Mouse (Mus musculus): ENCODE measurements around the gene Ccnd3. TPM values are rescaled to one million over a fixed set of nuclear protein-coding genes. Genes with fewer than 3 reads are reported as not detected.

The Ccnd3 gene
- total and polyA plus RNA-seq, 3 experiments, result 143 to 568 TPM; not detected in 1

- TF ChIP-seq CHD1 (IDR thresholded peaks at IDR 0.05; ENCODE audit: low read depth, low read length) (no peak), KAT2A (conservative IDR thresholded peaks at IDR 0.05; ENCODE audit: low read depth, low read length) (no peak), MEF2A (IDR thresholded peaks at IDR 0.05; ENCODE audit: extremely low read depth, insufficient replicate concordance, low read depth, low read length, poor library complexity, severe bottlenecking) (no peak), GABPA (IDR thresholded peaks at IDR 0.05; ENCODE audit: low read depth, low read length) (no peak), POLR2A (IDR thresholded peaks at IDR 0.05; ENCODE audit: control insufficient read depth in 1 of 2, insufficient read depth in 1 of 2, low read depth in 1 of 2, low read length in 2 of 2, poor library complexity in 1 of 2) (no peak), UBTF (IDR thresholded peaks at IDR 0.05; ENCODE audit: borderline replicate concordance, insufficient read depth, low read depth, low read length) (no peak), ZNF384 (IDR thresholded peaks at IDR 0.05; ENCODE audit: low read depth, low read length) (peak; percentile 93), POLR2AphosphoS5 (IDR thresholded peaks at IDR 0.05; ENCODE audit: borderline replicate concordance, low read depth, low read length) (no peak), CHD2 (IDR thresholded peaks at IDR 0.05; ENCODE audit: low read length) (no peak), USF1 (IDR thresholded peaks at IDR 0.05; ENCODE audit: low read depth, low read length) (no peak), E2F4 (IDR thresholded peaks at IDR 0.05; ENCODE audit: borderline replicate concordance, low read depth, low read length) (no peak), MYB (IDR thresholded peaks at IDR 0.05; ENCODE audit: low read depth, low read length) (no peak), TAL1 (IDR thresholded peaks at IDR 0.05; ENCODE audit: low read length) (peak; percentile 86), EP300 (IDR thresholded peaks at IDR 0.05; ENCODE audit: low read depth in 1 of 2, low read length in 2 of 2) (peak; percentile 55 to 83), SIN3A (IDR thresholded peaks at IDR 0.05; ENCODE audit: low read length) (peak; percentile 98), ELF1 (IDR thresholded peaks at IDR 0.05; ENCODE audit: low read depth, low read length) (no peak), BHLHE40 (IDR thresholded peaks at IDR 0.05; ENCODE audit: borderline replicate concordance, low read depth, low read length) (no peak), ETS1 (IDR thresholded peaks at IDR 0.05; ENCODE audit: low read depth, low read length) (peak; percentile 99), HCFC1 (IDR thresholded peaks at IDR 0.05; ENCODE audit: low read depth, low read length) (peak; percentile 40; the same call in 1 of the 2 replicates), MAX (IDR thresholded peaks at IDR 0.05; ENCODE audit: low read length) (peak; percentile 38; the same call in 1 of the 2 replicates), RCOR1 (IDR thresholded peaks at IDR 0.05; ENCODE audit: low read depth, low read length) (peak; percentile 61; the same call in 1 of the 2 replicates), USF2 (IDR thresholded peaks at IDR 0.05; ENCODE audit: borderline replicate concordance in 1 of 2, insufficient read depth in 1 of 2, low read depth in 1 of 2, low read length in 2 of 2) (no peak)
Observed at GRCm38 (mm10) chr17:47535812-47536236, 31.0 kb downstream of the Ccnd3 start (continued).

DNA sequence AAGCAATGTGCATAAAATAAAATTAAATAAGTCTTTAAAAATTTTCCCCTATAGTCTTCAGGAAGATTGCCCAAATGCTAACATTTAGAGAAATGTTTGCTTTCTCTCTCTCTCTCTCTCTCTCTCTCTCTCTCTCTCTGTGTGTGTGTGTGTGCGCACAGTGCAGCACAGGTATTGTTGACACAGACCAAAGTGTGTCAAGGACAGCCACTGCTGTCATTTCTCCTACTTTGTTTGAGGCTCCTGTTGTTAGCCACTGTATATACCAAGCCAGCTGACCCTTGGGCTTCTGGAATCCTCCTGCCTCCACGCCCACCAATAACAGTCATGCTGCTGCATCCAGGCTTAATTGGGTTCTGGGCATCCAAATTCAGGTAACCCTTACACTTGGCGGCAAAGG is 33.2 kb downstream of the Ccnd3 start:
- H3K4me3 ChIP-seq (ENCODE audit: control insufficient read depth in 1 of 2, insufficient read depth in 1 of 2, low read depth in 2 of 2, low read length in 2 of 2), result no peak overlapping the region
- no peaks in the 10 kb centered on the region for H3K9me3 ChIP-seq (replicated peaks; ENCODE audit: insufficient read depth, low read length)
- no peak for TF ChIP-seq EP300 (IDR thresholded peaks at IDR 0.05; ENCODE audit: low read depth in 1 of 2, low read length in 2 of 2)
- no peak for TF ChIP-seq BHLHE40 (IDR thresholded peaks at IDR 0.05; ENCODE audit: borderline replicate concordance, low read depth, low read length)
- TF ChIP-seq SMC3 (IDR thresholded peaks at IDR 0.05; ENCODE audit: low read depth, low read length), result no peak
- no peak for TF ChIP-seq MYB (IDR thresholded peaks at IDR 0.05; ENCODE audit: low read depth, low read length)
- TF ChIP-seq USF1 (IDR thresholded peaks at IDR 0.05; ENCODE audit: low read depth, low read length), result no peak
- no peak for TF ChIP-seq HCFC1 (IDR thresholded peaks at IDR 0.05; ENCODE audit: low read depth, low read length)
- TF ChIP-seq SIN3A (IDR thresholded peaks at IDR 0.05; ENCODE audit: low read length), result no peak
- TF ChIP-seq USF2 (IDR thresholded peaks at IDR 0.05; ENCODE audit: borderline replicate concordance in 1 of 2, insufficient read depth in 1 of 2, low read depth in 1 of 2, low read length in 2 of 2), result no peak
- no peak for TF ChIP-seq KAT2A (conservative IDR thresholded peaks at IDR 0.05; ENCODE audit: low read depth, low read length)
- TF ChIP-seq RAD21 (IDR thresholded peaks at IDR 0.05; ENCODE audit: low read depth, low read length), result no peak
- no peak for TF ChIP-seq MYC (IDR thresholded peaks at IDR 0.05; ENCODE audit: low read depth, low read length)
- TF ChIP-seq MAX (IDR thresholded peaks at IDR 0.05; ENCODE audit: low read length), result no peak
- no peak for TF ChIP-seq TBP (IDR thresholded peaks at IDR 0.05; ENCODE audit: low read depth, low read length)
- no peak for TF ChIP-seq ZNF384 (IDR thresholded peaks at IDR 0.05; ENCODE audit: low read depth, low read length)
- TF ChIP-seq CHD2 (IDR thresholded peaks at IDR 0.05; ENCODE audit: low read length), result no peak
- H3K4me1 ChIP-seq (ENCODE audit: control insufficient read depth in 1 of 2, insufficient read depth in 2 of 2, low read length in 2 of 2), result peaks cover 18 to 19% of the 10 kb centered on the region in 2 experiments
- H3K27ac ChIP-seq (ENCODE audit: control insufficient read depth, low read depth, low read length), result no peak overlapping the region
- H3K79me2 ChIP-seq (ENCODE audit: control insufficient read depth, insufficient read depth, low read length, poor library complexity), result no peaks in the 10 kb centered on the region; the same call in 1 of the 2 replicates
- DNase-seq (ENCODE audit: low read depth, low spot score), result no peak
- no peaks in the 10 kb centered on the region for H3K27me3 ChIP-seq (ENCODE audit: control insufficient read depth in 1 of 2, insufficient read depth in 2 of 2, low read length in 2 of 2)
- H3K36me3 ChIP-seq (ENCODE audit: control insufficient read depth in 1 of 2, insufficient read depth in 2 of 2, low read length in 2 of 2), result peaks cover 0 to 22% of the 10 kb centered on the region in 2 experiments; a peak in 2 of 4 replicates
- H3K9ac ChIP-seq (ENCODE audit: control insufficient read depth, low read depth, low read length, poor library complexity, severe bottlenecking), result no peak overlapping the region

Data from MEL (cell line).